Mouse (Mus musculus): ENCODE measurements around the gene Klhl31. TPM values are rescaled to one million over a fixed set of nuclear protein-coding genes. Genes with fewer than 3 reads are reported as not detected.

Gene Klhl31
- total RNA-seq, 2 experiments from 2014 or later, result 0.07 TPM

GRCm38 (mm10) chr9:77685825-77686500 is 49.7 kb downstream of the Klhl31 start:
- intact Hi-C loops (cut with DNase I), result no loop called here
- no peak for DNase-seq (ENCODE audit: low spot score in 2 of 2)

- DNase-seq (ENCODE audit: low spot score in 2 of 2), result no peak
- intact Hi-C loops (cut with DNase I), result no loop called here
Measured at GRCm38 (mm10) chr9:77692707-77693106, 56.4 kb downstream of the Klhl31 start.

DNA sequence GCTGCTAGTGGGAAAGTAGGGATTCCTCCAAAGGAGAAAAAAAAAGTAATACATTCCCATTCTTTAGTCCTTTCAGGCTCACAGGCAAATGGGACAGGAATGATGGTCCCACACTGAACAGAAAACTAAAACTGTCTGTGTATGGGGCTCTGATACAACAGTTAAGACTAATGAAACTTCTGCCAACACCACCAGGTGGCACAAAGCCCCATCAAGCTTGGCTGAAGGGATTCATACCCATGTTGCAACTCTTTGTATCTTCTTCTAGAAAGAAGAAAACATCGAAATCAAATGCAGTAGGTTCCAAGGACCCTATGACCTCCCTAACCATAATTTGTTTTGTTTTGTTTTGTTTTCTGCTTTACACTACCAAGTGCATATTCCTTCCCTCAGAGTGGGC is 57.1 kb downstream of the Klhl31 start:
- DNase-seq (ENCODE audit: low spot score in 2 of 2), result no peak
- intact Hi-C loops (cut with DNase I), result no loop called here

GRCm38 (mm10) chr9:77695586-77695985 is 59.3 kb downstream of the Klhl31 start:
- no peak for DNase-seq (ENCODE audit: low spot score in 2 of 2)
- intact Hi-C loops (cut with DNase I), result no loop called here

- no peak for DNase-seq (ENCODE audit: low spot score in 2 of 2)
Measured at GRCm38 (mm10) chr9:77703476-77703875, 67.2 kb downstream of the Klhl31 start.

DNA sequence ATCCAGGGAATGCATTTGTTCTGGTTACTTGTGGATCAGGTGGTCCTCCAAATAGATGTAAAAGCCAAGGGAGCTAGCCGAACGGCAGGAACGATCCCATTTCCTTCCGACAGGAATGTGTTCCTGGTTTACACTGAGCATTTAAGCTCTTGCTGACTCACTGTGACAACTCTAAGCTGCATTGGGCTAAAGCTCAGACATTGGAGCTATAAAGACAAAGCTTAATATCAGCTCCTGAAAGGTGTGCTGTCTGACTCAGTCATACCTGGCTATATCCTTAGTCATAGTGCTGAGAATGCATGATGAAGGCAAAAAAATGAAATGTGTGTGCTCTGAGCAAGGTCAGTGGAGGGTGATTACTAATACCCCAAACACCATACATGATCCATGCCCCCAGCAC is 67.8 kb downstream of the Klhl31 start:
- intact Hi-C loops (cut with DNase I), result loop anchor here (10.0 kb wide), 1 partner anchor 1869 kb away; no protein-coding TSS in a partner anchor
- DNase-seq (ENCODE audit: low spot score in 2 of 2), result no peak

More at GRCm38 (mm10) chr9:77703476-77703875, 67.2 kb downstream of the Klhl31 start:
- intact Hi-C loops (cut with DNase I), result loop anchor here (10.0 kb wide), 1 partner anchor 1869 kb away; no protein-coding TSS in a partner anchor

GRCm38 (mm10) chr9:77706515-77706914 is 70.2 kb downstream of the Klhl31 start:
- intact Hi-C loops (cut with DNase I), result loop anchor here (10.0 kb wide), 1 partner anchor 1872 kb away; no protein-coding TSS in a partner anchor
- DNase-seq (ENCODE audit: low spot score in 2 of 2), result no peak

GRCm38 (mm10) chr9:77707433-77708139 is 71.3 kb downstream of the Klhl31 start:
- intact Hi-C loops (cut with DNase I), result loop anchor here (10.0 kb wide), 1 partner anchor 1873 kb away; no protein-coding TSS in a partner anchor
- no peak for DNase-seq (ENCODE audit: low spot score in 2 of 2)

- peak in 1 of 2 experiments; percentile 5 for DNase-seq (ENCODE audit: low spot score in 2 of 2)
- intact Hi-C loops (cut with DNase I), result loop anchor here (10.0 kb wide), 1 partner anchor 1874 kb away; no protein-coding TSS in a partner anchor
Measured at GRCm38 (mm10) chr9:77708950-77709349, 72.7 kb downstream of the Klhl31 start.

Other genes starting within 250 kb of the Klhl31 start
- 1 to 10 TPM; 4.5 to 9.2 TPM for gene Lrrc1, start 91.6 kb upstream of the Klhl31 start, total RNA-seq (2021)
- 10 to 100 TPM; 41.7 to 43.8 TPM for gene Gclc, start 118.0 kb downstream of the Klhl31 start, total RNA-seq (2021)